Mouse (Mus musculus) kidney, embryonic 14.5 days (tissue): ENCODE data around the gene Tmem212. TPM values are rescaled to one million over a fixed set of nuclear protein-coding genes. Genes with fewer than 3 reads are reported as not detected.

Experiments
- ATAC-seq: fragments of 200-750 bp; cut with Nextera tagmentation; 2 replicates; pipeline ENCODE4 v1.8.0; 2017; ENCODE audit warnings: moderate number of reproducible peaks, mild to moderate bottlenecking, moderate TSS enrichment, moderate library complexity; ENCODE audit not compliant: low FRiP score, low TSS enrichment
- H3K27ac ChIP-seq: fragments of 300-500 bp; sonication (generic); 2 replicates; pipeline ENCODE4 v1.5.1; 2014; ENCODE audit warnings: low read depth, mild to moderate bottlenecking, low read length, moderate library complexity, mixed read lengths
- H3K27me3 ChIP-seq: fragments of 300-500 bp; sonication (generic); 2 replicates; pipeline ENCODE4 v1.6.1; 2014; ENCODE audit warnings: mild to moderate bottlenecking, low read length; ENCODE audit not compliant: control insufficient read depth, insufficient read depth
- H3K36me3 ChIP-seq: fragments of 300-500 bp; sonication (generic); 2 replicates; pipeline ENCODE4 v1.6.1; 2014; ENCODE audit warnings: low read length, mixed read lengths; ENCODE audit not compliant: control insufficient read depth, insufficient read depth
- H3K4me1 ChIP-seq: fragments of 300-500 bp; sonication (generic); 2 replicates; pipeline ENCODE4 v1.6.1; 2014; ENCODE audit warnings: low read length, mixed read lengths; ENCODE audit not compliant: control insufficient read depth, insufficient read depth
- H3K4me2 ChIP-seq: fragments of 300-500 bp; sonication (generic); replicated peaks from 2 replicates; pipeline ENCODE4 v1.6.1; 2014; ENCODE audit warnings: low read depth, mild to moderate bottlenecking, low read length
- H3K4me3 ChIP-seq: fragments of 300-500 bp; sonication (generic); 2 replicates; pipeline ENCODE4 v1.5.1; 2014; ENCODE audit warnings: mild to moderate bottlenecking, low read length
- H3K9ac ChIP-seq: fragments of 300-500 bp; sonication (generic); 2 replicates; pipeline ENCODE4 v1.6.1; 2014; ENCODE audit warnings: low read depth, mild to moderate bottlenecking, low read length, moderate library complexity
- H3K9me3 ChIP-seq: fragments of 300-500 bp; sonication (generic); 2 replicates; pipeline ENCODE4 v1.6.1; 2016; ENCODE audit warnings: low read length; ENCODE audit not compliant: control insufficient read depth
- WGBS: fragments of 180-500 bp; shearing (Covaris S2); extraction: QIAGEN DNeasy Blood & Tissue Kit; methylation state at CpG from one replicate; pipeline ENCODE4 v1.1.7; 2014; 5-methylcytosine and 5-hydroxymethylcytosine counted together
- polyA plus RNA-seq: library from polyadenylated mRNA; unstranded; fragments of >200 nt; fragmentation: Nextera tagmentation; extraction: Ambion mirVana; gene quantifications from 2 replicates; pipeline ENCODE4 v1.2.1, GENCODE M21; 2014

Gene Tmem212
- polyA plus RNA-seq, 1 experiment from 2014 or later: not detected

GRCm38 (mm10) chr3:27878854-27879610 is 17.1 kb downstream of the Tmem212 start:
- Histone ChIP-seq H3K4me1 (peaks cover 17% of the 10 kb centered on the region), H3K9ac (no peak overlapping the region), H3K27me3 (no peaks in the 10 kb centered on the region), H3K36me3 (no peaks in the 10 kb centered on the region), H3K4me2 (no peak overlapping the region), H3K9me3 (no peaks in the 10 kb centered on the region), H3K4me3 (no peak overlapping the region), H3K27ac (peak overlapping the region; percentile 52; the same call in 1 of the 2 replicates)
- 37% methylated on average over 7 of the region's 7 CpGs for whole genome bisulfite sequencing
- ATAC-seq: peak; percentile 73

GRCm38 (mm10) chr3:27873268-27874073 is 22.7 kb downstream of the Tmem212 start:
- Histone ChIP-seq H3K9ac (no peak overlapping the region), H3K4me2 (no peak overlapping the region), H3K27ac (no peak overlapping the region), H3K27me3 (no peaks in the 10 kb centered on the region), H3K9me3 (no peaks in the 10 kb centered on the region), H3K36me3 (no peaks in the 10 kb centered on the region), H3K4me3 (no peak overlapping the region), H3K4me1 (0 out of 2 replicates have a peak, but pooled peaks cover 2% of the 10 kb centered on the region)
- ATAC-seq: no peak
- WGBS: 82% methylated on average over 9 of the region's 9 CpGs

- H3K4me1 ChIP-seq: no peaks in the 10 kb centered on the region
- H3K9ac ChIP-seq: no peak overlapping the region
- no peaks in the 10 kb centered on the region for H3K36me3 ChIP-seq
- ATAC-seq: no peak
- 87% methylated on average over 4 of the region's 4 CpGs for WGBS
- no peak overlapping the region for H3K4me3 ChIP-seq
- H3K27ac ChIP-seq: no peak overlapping the region
- H3K9me3 ChIP-seq: no peaks in the 10 kb centered on the region
- H3K4me2 ChIP-seq: no peak overlapping the region
- H3K27me3 ChIP-seq: no peaks in the 10 kb centered on the region
These were observed 23.7 kb downstream of the Tmem212 start for GRCm38 (mm10) chr3:27872429-27872828.

- no peak overlapping the region for H3K27ac ChIP-seq
- no peaks in the 10 kb centered on the region for H3K9me3 ChIP-seq
- H3K9ac ChIP-seq: no peak overlapping the region
- no peaks in the 10 kb centered on the region for H3K27me3 ChIP-seq
- ATAC-seq: no peak
- no peak overlapping the region for H3K4me2 ChIP-seq
- no peak overlapping the region for H3K4me3 ChIP-seq
- no peaks in the 10 kb centered on the region for H3K4me1 ChIP-seq
- H3K36me3 ChIP-seq: no peaks in the 10 kb centered on the region
- WGBS: 89% methylated on average over 3 of the region's 3 CpGs
These were observed 24.3 kb downstream of the Tmem212 start for GRCm38 (mm10) chr3:27871891-27872290.

GRCm38 (mm10) chr3:27871371-27871770 is 24.8 kb downstream of the Tmem212 start:
- Histone ChIP-seq H3K9me3 (no peaks in the 10 kb centered on the region), H3K27ac (no peak overlapping the region), H3K36me3 (no peaks in the 10 kb centered on the region), H3K4me2 (no peak overlapping the region), H3K4me1 (no peaks in the 10 kb centered on the region), H3K4me3 (no peak overlapping the region), H3K9ac (no peak overlapping the region), H3K27me3 (no peaks in the 10 kb centered on the region)
- 81% methylated on average over 4 of the region's 4 CpGs for WGBS
- no peak for ATAC-seq

GRCm38 (mm10) chr3:27868681-27869080 is 27.5 kb downstream of the Tmem212 start:
- Histone ChIP-seq H3K36me3 (no peaks in the 10 kb centered on the region), H3K9ac (no peak overlapping the region), H3K27me3 (no peaks in the 10 kb centered on the region), H3K4me3 (no peak overlapping the region), H3K9me3 (no peaks in the 10 kb centered on the region), H3K4me1 (no peaks in the 10 kb centered on the region), H3K27ac (no peak overlapping the region), H3K4me2 (no peak overlapping the region)
- WGBS: 90% methylated on average over 3 of the region's 3 CpGs
- ATAC-seq: no peak

- H3K4me1 ChIP-seq: peaks cover 3% of the 10 kb centered on the region; the same call in 1 of the 2 replicates
- no peaks in the 10 kb centered on the region for H3K9me3 ChIP-seq
- no peak for ATAC-seq
- H3K9ac ChIP-seq: no peak overlapping the region
- H3K4me3 ChIP-seq: no peak overlapping the region
- 75% methylated on average over 3 of the region's 3 CpGs for WGBS
- H3K27me3 ChIP-seq: no peaks in the 10 kb centered on the region
- H3K4me2 ChIP-seq: no peak overlapping the region
- no peak overlapping the region for H3K27ac ChIP-seq
- no peaks in the 10 kb centered on the region for H3K36me3 ChIP-seq
These were observed 28.4 kb downstream of the Tmem212 start for GRCm38 (mm10) chr3:27867731-27868130.

GRCm38 (mm10) chr3:27862821-27863740 is 33.1 kb downstream of the Tmem212 start:
- Histone ChIP-seq H3K9me3 (no peaks in the 10 kb centered on the region), H3K27me3 (no peaks in the 10 kb centered on the region), H3K4me1 (peaks cover 29% of the 10 kb centered on the region), H3K4me3 (peak overlapping the region; percentile 27), H3K4me2 (peak overlapping the region; percentile 43), H3K9ac (peak overlapping the region; percentile 44; the same call in 1 of the 2 replicates), H3K36me3 (no peaks in the 10 kb centered on the region), H3K27ac (peak overlapping the region; percentile 89)
- 3% methylated on average over 16 of the region's 16 CpGs for WGBS
- peak; percentile 82 for ATAC-seq
